Mouse (Mus musculus) layer of hippocampus, postnatal 25 days (tissue): ENCODE results near the gene Ankrd34c. TPM values are rescaled to one million over a fixed set of nuclear protein-coding genes. Genes with fewer than 3 reads are reported as not detected.

Experiments used
- DNase-seq, 2 experiments: peaks; one replicate each; pipeline ENCODE4 v3.0.0; 2022; ENCODE audit warnings: mixed read lengths in 2 of 2, low spot score in 1 of 2; ENCODE audit errors: extremely low spot score in 1 of 2
- total RNA-seq, 2 experiments: library from RNA; stranded (reverse); gene quantifications; 2 replicates each; pipeline ENCODE4 v1.2.3; 2021

Ankrd34c gene
- total RNA-seq, 2 experiments from 2014 or later: 0.86 to 0.96 TPM

DNA sequence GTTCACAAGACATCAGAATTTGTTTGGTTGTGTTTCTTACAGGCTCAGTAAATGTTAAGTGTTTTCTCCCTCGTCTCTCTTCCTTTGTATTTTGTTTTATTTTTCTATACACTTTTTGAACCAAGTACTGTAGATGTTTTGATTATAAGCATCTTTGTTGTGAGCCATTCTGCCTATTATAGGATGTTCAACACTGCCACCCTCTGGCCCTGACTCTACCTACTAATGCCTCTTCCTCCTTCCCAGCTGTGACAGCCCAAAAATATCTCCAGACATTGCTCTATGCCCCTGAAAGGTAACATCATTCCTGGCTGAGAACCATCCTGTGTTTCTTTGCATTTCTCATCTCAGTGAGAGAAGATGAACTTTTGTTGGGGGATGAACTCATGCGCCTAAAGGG, 52.0 kb downstream of the Ankrd34c start:
- DNase-seq: no peak

DNA sequence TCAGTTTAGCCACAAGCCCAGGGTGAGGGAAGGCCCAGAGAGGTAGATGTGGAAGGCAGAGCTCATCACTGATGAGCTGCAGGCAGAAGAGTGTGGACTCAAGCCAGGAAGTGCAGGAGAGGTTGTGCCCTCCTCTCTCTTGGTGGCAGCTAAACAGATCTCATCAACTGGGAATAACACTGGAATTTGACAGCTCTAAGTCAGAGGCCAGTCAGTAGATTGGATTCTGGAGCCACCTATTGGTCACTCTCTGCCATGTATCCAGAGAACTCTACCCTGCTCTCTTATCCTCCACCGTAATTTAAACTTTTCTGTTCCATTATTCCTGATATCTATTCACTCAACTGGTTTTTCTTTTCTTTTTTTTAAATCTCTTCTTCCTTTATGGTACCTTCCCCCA, 59.3 kb downstream of the Ankrd34c start:
- no peak for DNase-seq

Other genes with a start within 250 kb of the Ankrd34c start
- gene Minar1, start 115.3 kb downstream of the Ankrd34c start, total RNA-seq: 1 to 10 TPM; 2.3 to 2.6 TPM
- 10 to 100 TPM; 23.6 to 29.3 TPM for gene Tmed3, start 33.4 kb downstream of the Ankrd34c start, total RNA-seq
- 100 to 1,000 TPM; 405 to 439 TPM for gene Rasgrf1, start 171.4 kb upstream of the Ankrd34c start, total RNA-seq